Comparison of ENCODE assay signal across 10 mouse cellular contexts in genomic region chrX:144526042-144526441, GRCm38 (mm10).
DNase-seq lines count a peak whose midpoint lies in the region; ATAC-seq and TF ChIP-seq lines count a peak whose summit lies in the region.
"Had no signal": no experiment of that assay in that cellular context is flagged by ENCODE, and none has a peak within 500 bp of the region (broad histone marks: within the 10 kb centered on the region; RNA-seq: fewer than 3 reads in every experiment).

No protein-coding gene starts in this region.

- no peak overlapping the region for H3K4me3 ChIP-seq in lung, postnatal 0 days (ENCODE audit: low read depth, low read length)
- no peak overlapping the region for H3K4me3 ChIP-seq in liver, postnatal 0 days (ENCODE audit: low read depth, low read length)
- H3K4me3 ChIP-seq: limb, embryonic 13.5 days had no signal

- TF ChIP-seq CTCF in lung, postnatal 0 days (IDR thresholded peaks at IDR 0.05) = no peak
- TF ChIP-seq CTCF in liver, postnatal 0 days (IDR thresholded peaks at IDR 0.05; ENCODE audit: low read depth) = no peak

- no peak overlapping the region for H3K9ac ChIP-seq in lung, postnatal 0 days (replicated peaks; ENCODE audit: low read depth)
- no peak overlapping the region for H3K9ac ChIP-seq in liver, postnatal 0 days (replicated peaks)
- H3K9ac ChIP-seq: limb, embryonic 13.5 days had no signal

- H3K27ac ChIP-seq in lung, postnatal 0 days (ENCODE audit: low read length) = no peak overlapping the region
- H3K27ac ChIP-seq in liver, postnatal 0 days (ENCODE audit: low read depth) = peak overlapping the region; percentile 22; the same call in 1 of the 2 replicates
- H3K27ac ChIP-seq: limb, embryonic 13.5 days had no signal

- H3K36me3 ChIP-seq in lung, postnatal 0 days (ENCODE audit: insufficient read depth, low read length) = no peaks in the 10 kb centered on the region
- no peaks in the 10 kb centered on the region for H3K36me3 ChIP-seq in liver, postnatal 0 days (replicated peaks; ENCODE audit: insufficient read depth, low read length)
- H3K36me3 ChIP-seq: limb, embryonic 13.5 days had no signal

- no peak overlapping the region for H3K4me2 ChIP-seq in lung, postnatal 0 days (replicated peaks; ENCODE audit: low read depth, low read length)
- H3K4me2 ChIP-seq in liver, postnatal 0 days (ENCODE audit: low read depth, low read length) = no peak overlapping the region
- H3K4me2 ChIP-seq: limb, embryonic 13.5 days had no signal

- no peaks in the 10 kb centered on the region for H3K4me1 ChIP-seq in lung, postnatal 0 days (ENCODE audit: insufficient read depth, low read depth, low read length)
- no peaks in the 10 kb centered on the region for H3K4me1 ChIP-seq in liver, postnatal 0 days (ENCODE audit: insufficient read depth)
- H3K4me1 ChIP-seq: limb, embryonic 13.5 days had no signal

- no peak for TF ChIP-seq EP300 in lung, postnatal 0 days (IDR thresholded peaks at IDR 0.05)
- no peak for TF ChIP-seq EP300 in liver, postnatal 0 days (IDR thresholded peaks at IDR 0.05; ENCODE audit: low read depth)

- no peak for ATAC-seq in lung, postnatal 0 days
- ATAC-seq in activated CD4-positive, CD25-positive, alpha-beta regulatory T cell, adult 4 months = peak; percentile 96
- peak; percentile 74 for ATAC-seq in liver, postnatal 0 days

- no peaks in the 10 kb centered on the region for H3K27me3 ChIP-seq in lung, postnatal 0 days (replicated peaks; ENCODE audit: insufficient read depth, low read length)
- H3K27me3 ChIP-seq in liver, postnatal 0 days (ENCODE audit: insufficient read depth, low read length) = no peaks in the 10 kb centered on the region

- H3K9me3 ChIP-seq in lung, postnatal 0 days (ENCODE audit: low read length) = no peaks in the 10 kb centered on the region
- H3K9me3 ChIP-seq in liver, postnatal 0 days (ENCODE audit: low read length) = no peaks in the 10 kb centered on the region
- H3K9me3 ChIP-seq: limb, embryonic 13.5 days had no signal

- WGBS in lung, postnatal 0 days = 42% methylated on average over 7 of the region's 7 CpGs
- 33% methylated on average over 7 of the region's 7 CpGs for WGBS in liver, postnatal 0 days (ENCODE audit: insufficient replicate concordance)

- peak; percentile 17 for DNase-seq in lung, postnatal 0 days (ENCODE audit: low spot score)
- no peak for DNase-seq in lung, postnatal 14 days
- DNase-seq in liver, postnatal 0 days = no peak
- peak; percentile 45 for DNase-seq in thymus, postnatal 14 days
- DNase-seq in gastrocnemius, adult 18-20 months (ENCODE audit: low spot score) = no peak
- no peak for DNase-seq in ovary, postnatal 10 days (ENCODE audit: low spot score)
- DNase-seq in urinary bladder, adult 2 months (ENCODE audit: low spot score) = no peak
- DNase-seq: retina, postnatal 1 day had no signal

Comparison
In these comparisons a context has a peak if more than half of its experiments do, and no peak if none do; other contexts are left out.
1. DNase-seq: peak in lung, postnatal 0 days (single experiment) and thymus, postnatal 14 days (single experiment); none in lung, postnatal 14 days (single experiment), liver, postnatal 0 days (single experiment), gastrocnemius, adult 18-20 months (single experiment), ovary, postnatal 10 days (single experiment) and urinary bladder, adult 2 months (single experiment).